Mouse (Mus musculus) embryonic facial prominence, embryonic 10.5 days (tissue): ENCODE measurements around the gene Olfr1493-ps1. TPM values are rescaled to one million over a fixed set of nuclear protein-coding genes. Genes with fewer than 3 reads are reported as not detected.

Experiments
- DNase-seq: peaks from one replicate; pipeline ENCODE4 v3.0.0-alpha.2; 2017; ENCODE audit warnings: low spot score
- H3K27ac ChIP-seq: fragments of 300-500 bp; sonication (generic); replicated peaks from 2 replicates; pipeline ENCODE4 v1.5.1; 2016; ENCODE audit warnings: mild to moderate bottlenecking
- H3K27me3 ChIP-seq: fragments of 300-500 bp; sonication (generic); replicated peaks from 2 replicates; pipeline ENCODE4 v1.6.1; 2016; ENCODE audit warnings: low read depth, mild to moderate bottlenecking; ENCODE audit not compliant: poor library complexity, severe bottlenecking
- H3K36me3 ChIP-seq: fragments of 300-500 bp; sonication (generic); replicated peaks from 2 replicates; pipeline ENCODE4 v1.6.1; 2016; ENCODE audit warnings: mild to moderate bottlenecking, moderate library complexity
- H3K4me1 ChIP-seq: fragments of 300-500 bp; sonication (generic); 2 replicates; pipeline ENCODE4 v1.6.1; 2016
- H3K4me3 ChIP-seq: fragments of 300-500 bp; sonication (generic); 2 replicates; pipeline ENCODE4 v1.5.1; 2016; ENCODE audit warnings: mild to moderate bottlenecking, moderate library complexity
- H3K9me3 ChIP-seq: fragments of 300-500 bp; sonication (generic); 2 replicates; pipeline ENCODE4 v1.6.1; 2016; ENCODE audit warnings: mild to moderate bottlenecking
- WGBS: fragments of 180-500 bp; shearing (Covaris S2); methylation state at CpG from one replicate; pipeline ENCODE4 v1.1.7; 2016; 5-methylcytosine and 5-hydroxymethylcytosine counted together
- polyA plus RNA-seq: library from polyadenylated mRNA; unstranded; fragments of >200 nt; fragmentation: Nextera tagmentation; extraction: Ambion mirVana; gene quantifications from 2 replicates; pipeline ENCODE4 v1.2.1, GENCODE M21; 2016

Gene Olfr1493-ps1
- polyA plus RNA-seq, result not detected in 2 replicates

DNA sequence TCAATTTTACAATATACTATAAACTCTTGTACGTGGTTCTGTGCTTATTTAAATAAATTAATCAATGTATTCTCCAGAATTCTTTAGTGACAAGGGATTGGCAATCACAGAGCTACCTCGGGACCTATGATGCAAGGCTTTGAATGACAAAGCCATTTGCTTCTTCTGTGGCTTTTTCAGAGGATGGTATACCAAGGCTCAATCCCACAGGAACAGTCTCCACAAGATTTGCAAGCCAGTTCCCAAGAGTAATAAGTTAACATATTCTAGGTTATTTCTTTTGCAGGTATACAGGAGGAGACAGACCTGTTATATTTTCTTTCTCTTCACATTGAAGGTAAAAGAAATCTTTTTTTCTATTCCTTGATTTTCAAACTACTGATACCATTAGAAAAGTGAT, at the start of gene Olfr1493-ps1:
Gene Olfr1493-ps1 (plus strand): TSS at position 301 of the 400 bp plus-strand sequence.
- H3K4me3 ChIP-seq, result no peak within 1 kb of the TSS
- peaks cover 7% of the 10 kb centered on the region; the same call in 1 of the 2 replicates for H3K9me3 ChIP-seq
- H3K36me3 ChIP-seq, result no peaks in the 10 kb centered on the region
- 63% methylated on average over 2 of the region's 2 CpGs for WGBS
- H3K27ac ChIP-seq, result no peak within 1 kb of the TSS
- no peaks in the 10 kb centered on the region for H3K27me3 ChIP-seq
- no peak for DNase-seq
- no peaks in the 10 kb centered on the region for H3K4me1 ChIP-seq

DNA sequence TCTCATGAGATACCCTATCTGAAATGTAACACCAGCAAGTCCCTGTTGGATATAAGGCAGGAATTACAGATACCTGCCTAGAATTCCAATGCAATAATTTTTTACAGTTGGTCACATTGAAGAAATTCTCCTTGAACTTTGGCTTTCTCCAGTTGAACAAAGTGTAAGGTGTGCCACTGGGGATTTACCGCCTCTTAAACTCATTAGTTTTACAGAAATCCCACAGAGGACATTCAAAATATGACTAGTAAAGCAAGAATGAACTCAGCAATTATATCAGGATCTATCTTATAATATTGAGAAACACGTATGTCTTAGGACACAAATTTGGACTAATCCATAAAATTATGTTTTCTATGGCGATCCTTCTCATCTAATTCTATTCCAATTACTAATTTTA, 26.1 kb upstream of the Olfr1493-ps1 start, which contains the start of gene Olfr1491:
Gene Olfr1491 (plus strand): TSS at position 301 of the 400 bp plus-strand sequence.
- DNase-seq, result no peak
- Histone ChIP-seq H3K4me3 (no peak within 1 kb of the TSS), H3K27ac (no peak within 1 kb of the TSS), H3K27me3 (no peaks in the 10 kb centered on the region), H3K9me3 (no peaks in the 10 kb centered on the region), H3K4me1 (no peaks in the 10 kb centered on the region), H3K36me3 (no peaks in the 10 kb centered on the region)
- 77% methylated on average over 3 of the region's 3 CpGs for WGBS

DNA sequence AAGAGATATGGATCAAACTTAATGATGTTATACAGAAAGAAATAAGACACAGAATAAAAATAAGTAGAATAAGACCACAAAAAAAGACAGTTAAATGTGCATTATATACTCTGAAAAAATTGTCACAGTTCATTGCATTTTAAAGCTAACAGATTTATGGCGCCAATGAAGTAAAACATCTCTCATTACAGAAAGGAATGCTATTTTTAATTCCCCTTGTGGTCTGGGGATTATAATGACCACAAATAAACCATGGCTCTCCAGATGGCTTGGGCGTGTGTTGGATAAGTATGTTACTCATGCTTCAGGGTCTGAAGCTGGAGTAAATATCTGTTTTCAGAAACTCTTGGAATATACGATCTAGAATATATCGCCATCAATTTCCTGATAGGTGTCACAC, 16.4 kb downstream of the Olfr1493-ps1 start, which contains the start of gene Olfr1494:
Gene Olfr1494 (plus strand): TSS at position 301 of the 400 bp plus-strand sequence.
- H3K36me3 ChIP-seq, result no peaks in the 10 kb centered on the region
- no peak for DNase-seq
- H3K4me3 ChIP-seq, result no peak within 1 kb of the TSS
- H3K9me3 ChIP-seq, result peaks cover 7% of the 10 kb centered on the region; the same call in 1 of the 2 replicates
- no peak within 1 kb of the TSS for H3K27ac ChIP-seq
- H3K4me1 ChIP-seq, result no peaks in the 10 kb centered on the region
- no peaks in the 10 kb centered on the region for H3K27me3 ChIP-seq
- WGBS, result 92% methylated on average over 4 of the region's 4 CpGs

DNA sequence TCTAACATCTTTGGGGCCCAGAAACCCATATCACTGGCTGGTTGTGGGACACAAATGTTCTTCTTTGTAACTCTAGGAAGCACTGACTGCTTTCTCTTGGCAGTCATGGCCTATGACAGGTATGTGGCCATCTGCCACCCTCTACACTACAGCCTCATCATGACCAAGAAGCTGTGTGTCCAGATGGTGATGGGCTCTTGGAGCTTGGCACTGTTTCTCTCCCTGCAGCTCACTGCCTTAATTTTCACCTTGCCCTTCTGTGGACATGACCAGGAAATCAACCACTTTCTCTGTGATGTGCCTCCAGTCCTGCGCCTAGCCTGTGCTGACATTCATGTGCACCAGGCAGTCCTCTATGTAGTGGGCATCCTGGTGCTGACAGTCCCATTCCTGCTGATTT, 26.3 kb downstream of the Olfr1493-ps1 start:
- WGBS, result 90% methylated on average over 1 of the region's 1 CpGs
- no peak overlapping the region for H3K4me3 ChIP-seq
- no peak for DNase-seq
- peaks cover 7% of the 10 kb centered on the region; the same call in 1 of the 2 replicates for H3K9me3 ChIP-seq
- H3K27ac ChIP-seq, result no peak overlapping the region
- no peaks in the 10 kb centered on the region for H3K4me1 ChIP-seq
- H3K36me3 ChIP-seq, result no peaks in the 10 kb centered on the region
- H3K27me3 ChIP-seq, result no peaks in the 10 kb centered on the region

DNA sequence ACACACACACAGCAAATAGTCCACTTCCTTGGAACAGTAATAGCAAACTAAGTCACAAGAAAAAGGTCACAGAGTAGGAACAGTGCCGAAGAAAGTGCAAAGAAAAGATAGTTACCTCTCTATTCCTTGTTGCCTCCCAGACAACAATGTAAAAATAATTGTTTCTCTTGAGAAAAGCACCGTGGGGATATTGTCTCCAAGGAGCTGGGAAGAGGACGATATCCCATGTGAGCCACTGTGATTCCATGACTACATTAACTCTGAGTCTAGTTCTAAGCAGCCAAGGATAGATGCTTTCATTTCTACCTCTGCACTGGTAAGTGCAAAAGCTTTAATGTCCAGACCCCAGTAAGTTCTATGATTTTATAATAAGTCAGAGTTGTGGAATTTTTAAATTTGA, 41.2 kb downstream of the Olfr1493-ps1 start, which contains the start of gene Olfr1495:
Gene Olfr1495 (plus strand): TSS at position 301 of the 400 bp plus-strand sequence.
- no peaks in the 10 kb centered on the region for H3K36me3 ChIP-seq
- DNase-seq, result no peak
- peaks cover 5% of the 10 kb centered on the region; the same call in 1 of the 2 replicates for H3K9me3 ChIP-seq
- 84% methylated on average over 3 of the region's 3 CpGs for WGBS
- H3K27me3 ChIP-seq, result no peaks in the 10 kb centered on the region
- no peaks in the 10 kb centered on the region for H3K4me1 ChIP-seq
- no peak within 1 kb of the TSS for H3K27ac ChIP-seq
- no peak within 1 kb of the TSS for H3K4me3 ChIP-seq

DNA sequence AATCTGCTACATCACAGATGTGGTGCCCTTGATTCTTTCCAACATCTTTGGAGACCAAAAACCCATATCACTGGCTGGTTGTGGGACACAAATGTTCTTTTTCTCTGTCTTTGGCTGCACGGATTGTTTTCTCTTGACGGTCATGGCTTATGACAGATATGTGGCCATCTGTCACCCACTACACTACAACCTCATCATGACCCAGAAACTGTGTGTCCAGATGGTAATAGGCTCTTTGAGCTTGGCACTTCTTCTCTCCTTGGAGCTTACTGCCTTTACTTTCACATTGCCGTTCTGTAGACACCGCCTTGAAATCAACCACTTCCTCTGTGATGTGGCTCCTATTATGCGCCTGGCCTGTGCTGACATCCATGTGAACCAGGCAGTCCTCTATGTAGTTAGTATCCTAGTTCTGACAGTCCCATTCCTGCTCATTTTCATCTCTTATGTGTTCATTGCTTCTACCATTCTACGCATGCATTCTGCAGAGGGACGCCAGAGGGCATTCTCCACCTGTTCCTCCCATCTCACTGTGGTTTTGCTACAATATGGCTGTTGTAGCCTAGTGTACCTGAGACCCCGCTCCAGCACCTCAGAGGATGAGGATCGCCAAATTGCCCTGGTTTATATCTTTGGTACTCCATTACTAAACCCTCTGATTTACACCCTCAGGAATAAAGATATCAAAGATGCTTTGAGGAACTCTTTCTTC, 45.6 kb downstream of the Olfr1493-ps1 start:
- H3K4me3 ChIP-seq, result no peak overlapping the region
- 92% methylated on average over 9 of the region's 9 CpGs for WGBS
- no peaks in the 10 kb centered on the region for H3K36me3 ChIP-seq
- no peaks in the 10 kb centered on the region for H3K4me1 ChIP-seq
- peaks cover 7% of the 10 kb centered on the region; the same call in 1 of the 2 replicates for H3K9me3 ChIP-seq
- H3K27me3 ChIP-seq, result no peaks in the 10 kb centered on the region
- no peak for DNase-seq
- no peak overlapping the region for H3K27ac ChIP-seq

DNA sequence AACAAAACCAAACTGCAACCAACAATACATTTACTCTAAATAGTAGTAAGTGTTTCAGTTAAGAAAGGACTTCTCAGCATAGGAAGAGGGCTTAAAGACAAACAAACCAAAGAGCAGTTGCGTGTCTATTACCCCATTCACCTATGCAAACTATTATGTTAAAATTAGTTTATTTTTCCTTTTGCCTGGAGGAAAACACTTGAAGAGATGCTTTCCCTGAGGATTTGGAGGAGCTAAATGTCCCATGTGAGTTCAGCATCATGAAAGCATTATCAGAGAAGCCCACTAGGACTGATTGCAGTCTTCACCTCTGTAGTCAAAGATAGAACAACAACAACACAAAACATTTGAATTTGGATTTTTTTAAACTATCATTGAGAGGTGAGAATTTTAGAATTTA, 54.5 kb downstream of the Olfr1493-ps1 start, which contains the start of gene Olfr1496:
Gene Olfr1496 (plus strand): TSS at position 301 of the 400 bp plus-strand sequence.
- Histone ChIP-seq H3K27me3 (no peaks in the 10 kb centered on the region), H3K36me3 (no peaks in the 10 kb centered on the region), H3K9me3 (no peaks in the 10 kb centered on the region), H3K27ac (no peak within 1 kb of the TSS), H3K4me1 (no peaks in the 10 kb centered on the region), H3K4me3 (no peak within 1 kb of the TSS)
- no peak for DNase-seq
- 74% methylated on average over 1 of the region's 1 CpGs for WGBS

Other genes starting within 250 kb of the Olfr1493-ps1 start
- gene Olfr1475, start 243.1 kb upstream of the Olfr1493-ps1 start, polyA plus RNA-seq, result not detected in 2 replicates
- not detected in 2 replicates for gene Olfr1477, start 222.7 kb upstream of the Olfr1493-ps1 start, polyA plus RNA-seq
- not detected in 2 replicates for gene Olfr1480, start 195.4 kb upstream of the Olfr1493-ps1 start, polyA plus RNA-seq
- gene Olfr1484, start 139.8 kb upstream of the Olfr1493-ps1 start, polyA plus RNA-seq, result not detected in 2 replicates
- not detected in 2 replicates for gene Olfr1487, start 105.9 kb upstream of the Olfr1493-ps1 start, polyA plus RNA-seq
- gene Olfr1489, start 91.7 kb upstream of the Olfr1493-ps1 start, polyA plus RNA-seq, result not detected in 2 replicates
- gene Olfr1490, start 72.2 kb upstream of the Olfr1493-ps1 start, polyA plus RNA-seq, result not detected in 2 replicates
- gene Olfr1491, start 26.0 kb upstream of the Olfr1493-ps1 start, polyA plus RNA-seq, result not detected in 2 replicates
- gene Olfr1494, start 16.4 kb downstream of the Olfr1493-ps1 start, polyA plus RNA-seq, result not detected in 2 replicates
- not detected in 2 replicates for gene Olfr1495, start 41.3 kb downstream of the Olfr1493-ps1 start, polyA plus RNA-seq
- gene Olfr1496, start 54.6 kb downstream of the Olfr1493-ps1 start, polyA plus RNA-seq, result not detected in 2 replicates
- gene Olfr1497, start 74.9 kb downstream of the Olfr1493-ps1 start, polyA plus RNA-seq, result not detected in 2 replicates
- gene Olfr1499, start 96.2 kb downstream of the Olfr1493-ps1 start, polyA plus RNA-seq, result not detected in 2 replicates
- not detected in 2 replicates for gene Olfr1500, start 107.2 kb downstream of the Olfr1493-ps1 start, polyA plus RNA-seq
- gene Olfr1501, start 127.4 kb downstream of the Olfr1493-ps1 start, polyA plus RNA-seq, result not detected in 2 replicates
- not detected in 2 replicates for gene Olfr1502, start 138.5 kb downstream of the Olfr1493-ps1 start, polyA plus RNA-seq
- not detected in 2 replicates for gene Olfr1504, start 174.7 kb downstream of the Olfr1493-ps1 start, polyA plus RNA-seq
- not detected in 2 replicates for gene Olfr1505, start 190.3 kb downstream of the Olfr1493-ps1 start, polyA plus RNA-seq